Mouse (Mus musculus): Measurements from ENCODE around the gene Pdgfc. TPM values are rescaled to one million over a fixed set of nuclear protein-coding genes. Genes with fewer than 3 reads are reported as not detected.

Pdgfc gene
- polyA plus RNA-seq, 1 experiment: 3.0 TPM

- H3K27me3 ChIP-seq (ENCODE audit: control insufficient read depth, insufficient read depth, low read length): no peaks in the 10 kb centered on the region
- 19% methylated on average over 1 of the region's 1 CpGs for WGBS
- TF ChIP-seq POLR2A (IDR thresholded peaks at IDR 0.05; ENCODE audit: borderline replicate concordance, insufficient read depth, low read length) (no peak), CTCF (IDR thresholded peaks at IDR 0.05; ENCODE audit: borderline replicate concordance, insufficient read depth, low read depth, low read length) (no peak)
- no peak overlapping the region for H3K4me3 ChIP-seq (replicated peaks; ENCODE audit: insufficient read depth, low read depth, low read length)
- DNase-seq: no peak
- H3K27ac ChIP-seq (ENCODE audit: insufficient read depth, low read length): no peak overlapping the region
- no peaks in the 10 kb centered on the region for H3K4me1 ChIP-seq (ENCODE audit: control insufficient read depth, insufficient read depth, low read length)
These were observed 12.6 kb upstream of the Pdgfc start for GRCm38 (mm10) chr3:81023568-81023967.

- WGBS: 37% methylated on average over 9 of the region's 9 CpGs
- Histone ChIP-seq H3K27me3 (ENCODE audit: control insufficient read depth, insufficient read depth, low read length) (no peaks in the 10 kb centered on the region), H3K4me1 (ENCODE audit: control insufficient read depth, insufficient read depth, low read length) (no peaks in the 10 kb centered on the region), H3K4me3 (replicated peaks; ENCODE audit: insufficient read depth, low read depth, low read length) (no peak overlapping the region), H3K27ac (ENCODE audit: insufficient read depth, low read length) (no peak overlapping the region)
- no peak for DNase-seq
- TF ChIP-seq POLR2A (IDR thresholded peaks at IDR 0.05; ENCODE audit: borderline replicate concordance, insufficient read depth, low read length) (no peak), CTCF (IDR thresholded peaks at IDR 0.05; ENCODE audit: borderline replicate concordance, insufficient read depth, low read depth, low read length) (no peak)
These were observed 10.5 kb upstream of the Pdgfc start for GRCm38 (mm10) chr3:81025568-81026213.

- Histone ChIP-seq H3K4me3 (replicated peaks; ENCODE audit: insufficient read depth, low read depth, low read length) (no peak overlapping the region), H3K27ac (ENCODE audit: insufficient read depth, low read length) (no peak overlapping the region), H3K4me1 (ENCODE audit: control insufficient read depth, insufficient read depth, low read length) (no peaks in the 10 kb centered on the region), H3K27me3 (ENCODE audit: control insufficient read depth, insufficient read depth, low read length) (no peaks in the 10 kb centered on the region)
- TF ChIP-seq POLR2A (IDR thresholded peaks at IDR 0.05; ENCODE audit: borderline replicate concordance, insufficient read depth, low read length) (no peak), CTCF (IDR thresholded peaks at IDR 0.05; ENCODE audit: borderline replicate concordance, insufficient read depth, low read depth, low read length) (no peak)
- no peak for DNase-seq
- WGBS: 84% methylated on average over 3 of the region's 3 CpGs
These were observed 7.9 kb upstream of the Pdgfc start for GRCm38 (mm10) chr3:81028361-81028760.

GRCm38 (mm10) chr3:81029321-81029720 is 6.9 kb upstream of the Pdgfc start:
- H3K27ac ChIP-seq (ENCODE audit: insufficient read depth, low read length): no peak overlapping the region
- no peak overlapping the region for H3K4me3 ChIP-seq (replicated peaks; ENCODE audit: insufficient read depth, low read depth, low read length)
- DNase-seq: no peak
- no peaks in the 10 kb centered on the region for H3K4me1 ChIP-seq (ENCODE audit: control insufficient read depth, insufficient read depth, low read length)
- 68% methylated on average over 4 of the region's 4 CpGs for WGBS
- TF ChIP-seq POLR2A (IDR thresholded peaks at IDR 0.05; ENCODE audit: borderline replicate concordance, insufficient read depth, low read length) (no peak), CTCF (IDR thresholded peaks at IDR 0.05; ENCODE audit: borderline replicate concordance, insufficient read depth, low read depth, low read length) (no peak)
- no peaks in the 10 kb centered on the region for H3K27me3 ChIP-seq (ENCODE audit: control insufficient read depth, insufficient read depth, low read length)

- Histone ChIP-seq H3K4me3 (replicated peaks; ENCODE audit: insufficient read depth, low read depth, low read length) (no peak overlapping the region), H3K27ac (ENCODE audit: insufficient read depth, low read length) (no peak overlapping the region), H3K4me1 (ENCODE audit: control insufficient read depth, insufficient read depth, low read length) (no peaks in the 10 kb centered on the region), H3K27me3 (ENCODE audit: control insufficient read depth, insufficient read depth, low read length) (no peaks in the 10 kb centered on the region)
- DNase-seq: no peak
- WGBS: 48% methylated on average over 3 of the region's 3 CpGs
- TF ChIP-seq POLR2A (IDR thresholded peaks at IDR 0.05; ENCODE audit: borderline replicate concordance, insufficient read depth, low read length) (no peak), CTCF (IDR thresholded peaks at IDR 0.05; ENCODE audit: borderline replicate concordance, insufficient read depth, low read depth, low read length) (no peak)
These were observed 6.3 kb upstream of the Pdgfc start for GRCm38 (mm10) chr3:81029909-81030308.

GRCm38 (mm10) chr3:81030311-81030710 is 5.9 kb upstream of the Pdgfc start:
- WGBS: 61% methylated on average over 2 of the region's 2 CpGs
- DNase-seq: no peak
- TF ChIP-seq CTCF (IDR thresholded peaks at IDR 0.05; ENCODE audit: borderline replicate concordance, insufficient read depth, low read depth, low read length): no peak
- TF ChIP-seq POLR2A (IDR thresholded peaks at IDR 0.05; ENCODE audit: borderline replicate concordance, insufficient read depth, low read length): no peak
- Histone ChIP-seq H3K27me3 (ENCODE audit: control insufficient read depth, insufficient read depth, low read length) (no peaks in the 10 kb centered on the region), H3K4me1 (ENCODE audit: control insufficient read depth, insufficient read depth, low read length) (no peaks in the 10 kb centered on the region), H3K4me3 (replicated peaks; ENCODE audit: insufficient read depth, low read depth, low read length) (no peak overlapping the region), H3K27ac (ENCODE audit: insufficient read depth, low read length) (no peak overlapping the region)

GRCm38 (mm10) chr3:81032014-81032413 is 4.2 kb upstream of the Pdgfc start:
- Histone ChIP-seq H3K27me3 (ENCODE audit: control insufficient read depth, insufficient read depth, low read length) (no peaks in the 10 kb centered on the region), H3K4me1 (ENCODE audit: control insufficient read depth, insufficient read depth, low read length) (no peaks in the 10 kb centered on the region), H3K4me3 (replicated peaks; ENCODE audit: insufficient read depth, low read depth, low read length) (no peak overlapping the region), H3K27ac (ENCODE audit: insufficient read depth, low read length) (no peak overlapping the region)
- TF ChIP-seq POLR2A (IDR thresholded peaks at IDR 0.05; ENCODE audit: borderline replicate concordance, insufficient read depth, low read length) (no peak), CTCF (IDR thresholded peaks at IDR 0.05; ENCODE audit: borderline replicate concordance, insufficient read depth, low read depth, low read length) (no peak)
- WGBS: 60% methylated on average over 4 of the region's 4 CpGs
- DNase-seq: no peak

- WGBS: 79% methylated on average over 6 of the region's 6 CpGs
- Histone ChIP-seq H3K27ac (ENCODE audit: insufficient read depth, low read length) (no peak overlapping the region), H3K4me1 (ENCODE audit: control insufficient read depth, insufficient read depth, low read length) (no peaks in the 10 kb centered on the region), H3K4me3 (replicated peaks; ENCODE audit: insufficient read depth, low read depth, low read length) (no peak overlapping the region), H3K27me3 (ENCODE audit: control insufficient read depth, insufficient read depth, low read length) (no peaks in the 10 kb centered on the region)
- no peak for DNase-seq
- TF ChIP-seq CTCF (IDR thresholded peaks at IDR 0.05; ENCODE audit: borderline replicate concordance, insufficient read depth, low read depth, low read length) (no peak), POLR2A (IDR thresholded peaks at IDR 0.05; ENCODE audit: borderline replicate concordance, insufficient read depth, low read length) (no peak)
These were observed 1.7 kb upstream of the Pdgfc start for GRCm38 (mm10) chr3:81034336-81035102.
